Mouse (Mus musculus) C2C12 (cell line): ENCODE measurements around the gene Arhgap17.

Experiments
- CEBPB ChIP-seq: IDR thresholded peaks from one replicate; pipeline ENCODE4 v1.6.1; 2011; ENCODE audit warnings: low read depth, mild to moderate bottlenecking, control low read depth, moderate library complexity
- CTCF ChIP-seq: IDR thresholded peaks from one replicate; pipeline ENCODE4 v1.5.1; 2011; ENCODE audit not compliant: control insufficient read depth, insufficient read depth, insufficient read length
- MYOD1 ChIP-seq: IDR thresholded peaks from one replicate; pipeline ENCODE4 v1.6.1; 2011; ENCODE audit warnings: low read depth; ENCODE audit not compliant: control insufficient read depth, insufficient read length
- MYOG ChIP-seq: IDR thresholded peaks from one replicate; pipeline ENCODE4 v1.6.1; 2011; ENCODE audit not compliant: control insufficient read depth, insufficient read length; ENCODE audit errors: extremely low read depth
- USF1 ChIP-seq: IDR thresholded peaks from one replicate; pipeline ENCODE4 v1.6.1; 2011; ENCODE audit warnings: low read depth, mild to moderate bottlenecking, control low read depth, moderate library complexity

DNA sequence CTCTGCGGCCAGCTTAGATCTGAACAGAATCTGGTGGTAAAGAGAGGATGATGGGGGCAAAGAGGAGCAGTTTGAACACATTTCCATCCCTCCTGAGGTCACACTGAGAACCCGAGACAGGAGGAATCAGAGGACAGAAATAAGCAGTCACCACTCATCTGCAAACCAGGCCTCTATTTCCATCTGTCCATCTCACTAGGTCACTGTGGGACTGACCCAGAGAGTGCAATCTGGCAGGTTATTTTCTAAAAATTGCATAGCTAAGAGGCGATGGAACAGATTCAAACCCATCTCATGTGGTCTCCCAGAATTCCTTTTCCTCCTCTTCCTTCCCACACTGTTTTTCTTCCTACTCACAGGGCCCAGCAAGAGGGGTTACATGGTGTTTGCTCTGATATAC is 81.8 kb downstream of the Arhgap17 start:
- TF ChIP-seq CTCF (no peak), MYOD1 (no peak), CEBPB (no peak), USF1 (no peak), MYOG (no peak)
